Mouse (Mus musculus) neutrophil, adult 59 days (primary cell): ENCODE measurements around the gene Cyp2j9. TPM values are rescaled to one million over a fixed set of nuclear protein-coding genes. Genes with fewer than 3 reads are reported as not detected.

Source experiments
- total RNA-seq, 2 experiments: library from RNA; stranded (reverse); gene quantifications; 1 replicate in 1 of 2; 2 replicates in 1 of 2; pipeline ENCODE4 v1.2.4; 2023

The Cyp2j9 gene
- under 1 TPM in 1 of 2 experiments, not detected in 1; 0.22 TPM for total RNA-seq

DNA sequence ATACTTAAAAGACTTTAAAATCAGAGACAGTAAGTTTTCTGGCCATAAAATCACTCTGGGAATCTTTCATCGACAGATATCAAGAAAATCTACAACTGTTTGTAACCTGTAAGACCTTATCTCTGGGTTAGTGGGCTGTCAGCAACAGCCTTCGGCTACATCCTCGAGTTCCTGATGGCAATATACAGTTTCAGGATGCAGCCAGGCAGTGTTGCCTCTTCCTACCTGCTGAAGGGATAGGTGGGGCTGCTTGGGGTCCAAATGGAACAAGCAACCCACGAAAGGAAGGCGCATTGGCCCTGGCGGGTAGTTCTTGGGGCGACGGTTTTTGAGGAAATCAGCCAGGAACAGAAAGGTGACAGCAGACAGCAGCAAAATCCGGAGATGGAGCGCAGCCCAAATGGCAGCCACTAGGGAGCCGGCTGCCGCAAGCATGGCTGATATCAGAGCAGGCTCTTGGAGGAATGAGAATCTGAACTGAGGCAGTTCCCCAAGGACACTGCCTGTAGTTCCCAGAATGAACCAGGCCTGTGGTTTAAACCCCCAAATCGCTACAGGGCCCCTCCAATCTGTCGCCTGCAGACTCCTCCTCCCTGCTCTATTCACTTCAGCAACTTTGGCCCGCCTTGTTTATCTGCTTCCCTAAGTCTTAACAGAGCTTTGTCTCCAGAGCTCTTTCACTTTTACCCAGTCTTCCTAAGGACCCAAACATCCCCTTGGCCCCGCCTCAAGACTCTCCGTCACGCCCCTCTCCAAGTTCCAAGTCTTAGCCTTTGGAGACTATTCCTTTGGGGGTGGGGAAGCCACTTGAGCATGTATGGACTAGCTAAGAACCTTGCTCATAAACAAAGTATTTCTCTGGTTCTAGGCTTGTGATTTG lies at the start of gene Cyp2j9:
Gene Cyp2j9 (minus strand): TSS at position 668 of the 880 bp plus-strand sequence.

GRCm38 (mm10) chr4:96553133-96553819 lies 38.1 kb downstream of the Cyp2j9 start, which contains the start of gene Cyp2j6:
Cyp2j6 (minus strand) TSS chr4:96553661.

Other genes with a start within 250 kb of the Cyp2j9 start
- gene Cyp2j11, start 242.9 kb downstream of the Cyp2j9 start, total RNA-seq, result not detected
- not detected for gene Cyp2j8, start 84.2 kb downstream of the Cyp2j9 start, total RNA-seq
- not detected for gene Cyp2j6, start 37.9 kb downstream of the Cyp2j9 start, total RNA-seq
- gene Cyp2j5, start 72.6 kb upstream of the Cyp2j9 start, total RNA-seq, result not detected
- not detected for gene Gm12695, start 193.6 kb upstream of the Cyp2j9 start, total RNA-seq